Mouse (Mus musculus) hindbrain, postnatal 0 days (tissue): ENCODE data around the gene Mypn. TPM values are rescaled to one million over a fixed set of nuclear protein-coding genes. Genes with fewer than 3 reads are reported as not detected.

Experiments used
- ATAC-seq: fragments of 200-750 bp; cut with Nextera tagmentation; 2 replicates; pipeline ENCODE4 v1.8.0; 2017; ENCODE audit warnings: mild to moderate bottlenecking, moderate TSS enrichment, moderate library complexity
- DNase-seq: peaks from one replicate; pipeline ENCODE4 v3.0.0-alpha.2; 2015; ENCODE audit warnings: low spot score
- H3K27ac ChIP-seq: fragments of 300-500 bp; sonication (generic); 2 replicates; pipeline ENCODE4 v1.5.1; 2014; ENCODE audit warnings: mild to moderate bottlenecking
- H3K27me3 ChIP-seq: fragments of 300-500 bp; sonication (generic); 2 replicates; pipeline ENCODE4 v1.6.1; 2014; ENCODE audit warnings: low read length, mixed read lengths; ENCODE audit not compliant: insufficient read depth
- H3K36me3 ChIP-seq: fragments of 300-500 bp; sonication (generic); 2 replicates; pipeline ENCODE4 v1.6.1; 2014; ENCODE audit warnings: low read length, mixed read lengths; ENCODE audit not compliant: insufficient read depth
- H3K4me1 ChIP-seq: fragments of 300-500 bp; sonication (generic); 2 replicates; pipeline ENCODE4 v1.6.1; 2014; ENCODE audit warnings: antibody characterized with exemption, low read length, mixed read lengths; ENCODE audit not compliant: insufficient read depth
- H3K4me2 ChIP-seq: fragments of 300-500 bp; sonication (generic); 2 replicates; pipeline ENCODE4 v1.6.1; 2014; ENCODE audit warnings: low read depth, mild to moderate bottlenecking, low read length, moderate library complexity, mixed read lengths
- H3K4me3 ChIP-seq: fragments of 300-500 bp; sonication (generic); 2 replicates; pipeline ENCODE4 v1.5.1; 2014; ENCODE audit warnings: low read length
- H3K9ac ChIP-seq: fragments of 300-500 bp; sonication (generic); replicated peaks from 2 replicates; pipeline ENCODE4 v1.6.1; 2014; ENCODE audit warnings: mild to moderate bottlenecking, low read length, moderate library complexity, mixed read lengths
- H3K9me3 ChIP-seq: fragments of 300-500 bp; sonication (generic); 2 replicates; pipeline ENCODE4 v1.6.1; 2016; ENCODE audit warnings: low read length, mixed read lengths
- CTCF ChIP-seq: IDR thresholded peaks from 2 replicates; pipeline ENCODE4 v1.5.1; 2016; ENCODE audit warnings: antibody characterized with exemption, control low read depth, low read depth
- WGBS: fragments of 180-500 bp; shearing (Covaris S2); extraction: QIAGEN DNeasy Blood & Tissue Kit; methylation state at CpG from one replicate; pipeline ENCODE4 v1.1.7; 2014; 5-methylcytosine and 5-hydroxymethylcytosine counted together
- polyA plus RNA-seq: library from polyadenylated mRNA; unstranded; fragments of >200 nt; fragmentation: Nextera tagmentation; extraction: Ambion mirVana; gene quantifications from 2 replicates; pipeline ENCODE4 v1.2.1, GENCODE M21; 2015
- total RNA-seq: library from RNA; depleted of rRNA; stranded (reverse); fragments of >200 nt; gene quantifications from 2 replicates; pipeline ENCODE4 v1.2.3, GENCODE M21; 2014

Mypn gene
- total and polyA plus RNA-seq, 2 experiments from 2014 or later, result 0.16 to 0.79 TPM

- no peaks in the 10 kb centered on the region for H3K27me3 ChIP-seq
- ATAC-seq (no peak), DNase-seq (no peak)
- H3K4me1 ChIP-seq, result no peaks in the 10 kb centered on the region
- H3K9me3 ChIP-seq, result no peaks in the 10 kb centered on the region
- H3K9ac ChIP-seq, result no peak overlapping the region
- no peak for TF ChIP-seq CTCF
- 86% methylated on average over 13 of the region's 13 CpGs for WGBS
- no peak overlapping the region for H3K27ac ChIP-seq
- H3K4me2 ChIP-seq, result no peak overlapping the region
- H3K4me3 ChIP-seq, result no peak overlapping the region
- no peaks in the 10 kb centered on the region for H3K36me3 ChIP-seq
Observed at GRCm38 (mm10) chr10:63142660-63143059, 61.1 kb downstream of the Mypn start.

- H3K27ac ChIP-seq, result no peak overlapping the region
- H3K4me2 ChIP-seq, result no peak overlapping the region
- no peaks in the 10 kb centered on the region for H3K36me3 ChIP-seq
- H3K4me1 ChIP-seq, result no peaks in the 10 kb centered on the region
- no peak overlapping the region for H3K4me3 ChIP-seq
- no peak for DNase-seq
- no peak overlapping the region for H3K9ac ChIP-seq
- H3K27me3 ChIP-seq, result no peaks in the 10 kb centered on the region
- TF ChIP-seq CTCF, result no peak
- no peak for ATAC-seq
- no peaks in the 10 kb centered on the region for H3K9me3 ChIP-seq
- 85% methylated on average over 6 of the region's 6 CpGs for WGBS
Observed at GRCm38 (mm10) chr10:63136436-63136835, 67.3 kb downstream of the Mypn start.

- no peak overlapping the region for H3K4me2 ChIP-seq
- ATAC-seq, result no peak
- 59% methylated on average over 12 of the region's 12 CpGs for WGBS
- no peaks in the 10 kb centered on the region for H3K9me3 ChIP-seq
- no peak overlapping the region for H3K9ac ChIP-seq
- H3K4me3 ChIP-seq, result no peak overlapping the region
- no peaks in the 10 kb centered on the region for H3K4me1 ChIP-seq
- no peaks in the 10 kb centered on the region for H3K27me3 ChIP-seq
- no peak overlapping the region for H3K27ac ChIP-seq
- no peaks in the 10 kb centered on the region for H3K36me3 ChIP-seq
- no peak for TF ChIP-seq CTCF
- DNase-seq, result no peak
Observed at GRCm38 (mm10) chr10:63135680-63136079, 68.1 kb downstream of the Mypn start.

- Histone ChIP-seq H3K4me1 (no peaks in the 10 kb centered on the region), H3K4me3 (no peak overlapping the region), H3K4me2 (no peak overlapping the region), H3K27ac (no peak overlapping the region), H3K9me3 (no peaks in the 10 kb centered on the region), H3K9ac (no peak overlapping the region), H3K27me3 (no peaks in the 10 kb centered on the region), H3K36me3 (no peaks in the 10 kb centered on the region)
- ATAC-seq, result no peak
- no peak for DNase-seq
- 89% methylated on average over 4 of the region's 4 CpGs for WGBS
- no peak for TF ChIP-seq CTCF
Observed at GRCm38 (mm10) chr10:63133326-63133725, 70.4 kb downstream of the Mypn start.

- no peak overlapping the region for H3K4me3 ChIP-seq
- no peak overlapping the region for H3K4me2 ChIP-seq
- DNase-seq (no peak), ATAC-seq (no peak)
- TF ChIP-seq CTCF, result no peak
- H3K4me1 ChIP-seq, result no peaks in the 10 kb centered on the region
- WGBS, result 86% methylated on average over 6 of the region's 6 CpGs
- no peaks in the 10 kb centered on the region for H3K9me3 ChIP-seq
- no peak overlapping the region for H3K27ac ChIP-seq
- no peaks in the 10 kb centered on the region for H3K27me3 ChIP-seq
- H3K9ac ChIP-seq, result no peak overlapping the region
- no peaks in the 10 kb centered on the region for H3K36me3 ChIP-seq
Observed at GRCm38 (mm10) chr10:63132356-63132755, 71.4 kb downstream of the Mypn start.

GRCm38 (mm10) chr10:63130500-63130899, 73.3 kb downstream of the Mypn start:
- Histone ChIP-seq H3K9me3 (no peaks in the 10 kb centered on the region), H3K4me3 (no peak overlapping the region), H3K9ac (no peak overlapping the region), H3K27ac (no peak overlapping the region), H3K27me3 (no peaks in the 10 kb centered on the region), H3K4me2 (no peak overlapping the region), H3K36me3 (no peaks in the 10 kb centered on the region), H3K4me1 (no peaks in the 10 kb centered on the region)
- DNase-seq (no peak), ATAC-seq (no peak)
- WGBS, result 71% methylated on average over 7 of the region's 7 CpGs
- TF ChIP-seq CTCF, result no peak

GRCm38 (mm10) chr10:63128256-63128655, 75.5 kb downstream of the Mypn start:
- H3K9ac ChIP-seq, result no peak overlapping the region
- DNase-seq, result no peak
- TF ChIP-seq CTCF, result no peak

More at GRCm38 (mm10) chr10:63128256-63128655, 75.5 kb downstream of the Mypn start:
- Histone ChIP-seq H3K27me3 (no peaks in the 10 kb centered on the region), H3K9me3 (no peaks in the 10 kb centered on the region), H3K36me3 (no peaks in the 10 kb centered on the region), H3K4me3 (no peak overlapping the region), H3K4me2 (no peak overlapping the region), H3K4me1 (no peaks in the 10 kb centered on the region), H3K27ac (no peak overlapping the region)
- ATAC-seq, result no peak
- 48% methylated on average over 7 of the region's 7 CpGs for WGBS
